Mouse (Mus musculus): ENCODE data around the gene Ino80.

The Ino80 gene

DNA sequence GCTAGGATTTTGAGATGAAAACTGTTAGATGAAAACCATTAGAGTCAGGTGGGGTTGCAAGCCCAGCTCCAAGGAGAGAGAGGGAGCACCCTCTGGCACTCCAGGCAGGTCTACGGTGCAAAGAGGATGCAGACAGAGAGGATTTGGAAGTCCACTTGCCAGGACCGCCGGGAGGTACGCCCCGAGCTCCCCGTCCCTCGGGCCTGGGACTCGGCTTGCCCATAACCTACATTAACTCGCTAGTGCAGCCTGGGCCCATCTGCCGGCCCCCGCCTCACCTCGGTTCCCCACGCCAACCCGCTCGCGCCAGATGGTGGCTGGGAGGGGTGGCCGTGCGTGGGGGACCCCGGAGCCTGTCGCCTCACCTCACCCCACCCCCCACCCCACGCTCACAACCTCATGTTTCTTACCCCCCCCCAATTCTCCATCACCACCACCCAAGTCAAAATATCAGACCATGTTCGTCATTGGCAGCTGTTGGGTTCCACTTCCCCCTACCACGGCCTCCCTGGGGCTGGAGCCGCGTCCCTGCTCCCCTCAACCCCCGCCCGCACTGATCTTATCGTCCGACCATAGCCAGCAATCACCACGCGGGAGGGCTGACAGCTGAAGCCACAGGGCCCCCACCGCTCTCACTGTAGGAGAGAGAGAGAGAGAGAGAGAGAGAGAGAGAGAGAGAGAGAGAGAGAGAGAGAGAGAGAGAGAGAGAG lies 153.5 kb downstream of the Ino80 start:
- DNase-seq (ENCODE audit: low spot score in 2 of 2): no peak

Data from urinary bladder, postnatal 4 days (tissue).